Mouse (Mus musculus) embryonic stem cell, embryonic (primary cell): Measurements from ENCODE around the gene Sdc1.

Source experiments
- CTCF ChIA-PET, 4 experiments: fragments of 300-600 bp in 2 of 4; fragments of 350-600 bp in 2 of 4; sonication (Branson Sonifier 250); formaldehyde crosslinking; loops; one replicate each; lab custom pipeline; 2022; ENCODE audit warnings: inconsistent platforms in 2 of 4; lab: Charles Lee
- POLR2A ChIA-PET, 4 experiments: fragments of 300-600 bp in 2 of 4; fragments of 350-600 bp in 2 of 4; sonication (Branson Sonifier 250); formaldehyde crosslinking; loops; one replicate each; lab custom pipeline; 2022; ENCODE audit warnings: antibody characterized with exemption in 4 of 4, inconsistent platforms in 1 of 4; lab: Charles Lee

Sdc1 gene

GRCm38 (mm10) chr12:8803421-8804076 lies 32.4 kb downstream of the Sdc1 start:
- CTCF ChIA-PET: interaction anchor here in 3 of 4 experiments (0.6 to 0.7 kb wide), 4 partner anchors 17 to 133 kb away, joined by 4 to 8 read pairs (median 6); no protein-coding TSS in a partner anchor
- POLR2A ChIA-PET: interaction anchor here in 2 of 4 experiments (0.5 to 0.7 kb wide), 2 partner anchors 10 to 31 kb away, joined by 3 to 15 read pairs; no protein-coding TSS in a partner anchor

DNA sequence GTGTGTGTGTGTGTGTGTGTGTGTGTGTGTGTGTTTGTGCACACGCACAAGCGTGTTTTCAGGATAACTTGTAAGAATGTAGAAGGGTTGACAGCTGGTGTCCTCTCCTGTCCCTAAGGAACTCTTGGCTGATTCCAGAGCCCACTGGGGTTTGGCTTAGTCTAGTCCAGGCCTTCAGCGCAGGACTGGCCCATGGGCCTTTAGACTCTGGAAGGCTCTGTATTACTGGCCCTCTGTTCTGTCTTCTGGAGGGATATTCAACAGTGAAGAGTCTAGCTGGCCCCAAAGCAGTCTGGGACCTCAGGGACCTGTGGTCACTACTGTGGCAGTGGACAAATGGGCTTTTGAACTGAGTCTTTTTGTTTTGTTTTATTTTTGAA lies 32.9 kb downstream of the Sdc1 start:
- CTCF ChIA-PET: interaction anchor here in 2 of 4 experiments (0.6 kb wide), 2 partner anchors 16 to 23 kb away, joined by 4 to 7 read pairs; no protein-coding TSS in a partner anchor

DNA sequence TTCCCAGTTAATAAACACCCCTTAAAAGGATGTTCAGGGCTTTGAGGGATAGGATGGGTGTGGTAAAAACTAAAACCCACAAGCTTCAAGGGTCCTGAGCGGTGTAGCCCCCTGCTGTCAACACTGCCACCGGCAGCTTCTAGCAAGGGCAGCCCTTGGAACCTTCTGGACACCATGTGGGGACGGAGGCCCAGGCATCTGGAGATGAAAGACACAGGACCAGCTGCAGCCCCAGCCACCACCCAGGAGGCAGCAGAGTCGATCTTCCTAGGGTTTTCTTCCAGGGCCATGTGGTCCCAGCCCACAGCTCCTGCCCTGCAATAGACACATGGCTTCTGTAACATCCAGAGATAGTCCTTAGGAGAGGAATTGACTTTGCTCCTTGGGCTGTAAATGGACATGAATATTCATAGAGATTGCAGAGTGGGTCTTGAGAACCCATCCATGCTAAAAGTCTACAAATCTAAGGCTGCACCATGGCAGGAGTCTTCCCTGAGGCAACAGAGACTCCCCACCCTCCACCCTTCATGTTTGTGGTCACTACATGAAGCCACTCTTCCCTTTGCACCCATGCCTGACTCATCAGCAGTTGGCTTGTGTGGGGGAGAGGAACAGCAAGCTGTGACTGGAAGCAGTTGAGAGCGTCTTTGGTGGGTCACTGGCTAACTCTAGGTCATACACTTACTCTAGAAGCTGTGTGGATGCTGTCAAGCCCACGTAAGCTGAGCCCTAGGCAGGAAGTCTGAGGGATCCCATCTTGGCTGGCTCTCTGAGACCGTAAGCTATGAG lies 34.0 kb downstream of the Sdc1 start:
- ChIA-PET CTCF (no interaction called here), POLR2A (interaction anchor here in 2 of 4 experiments (0.5 to 1.4 kb wide), 4 partner anchors 13 to 445 kb away, joined by 3 to 4 read pairs (median 3); no protein-coding TSS in a partner anchor)

More for the DNA sequence above, 32.9 kb downstream of the Sdc1 start:
- POLR2A ChIA-PET: no interaction called here

DNA sequence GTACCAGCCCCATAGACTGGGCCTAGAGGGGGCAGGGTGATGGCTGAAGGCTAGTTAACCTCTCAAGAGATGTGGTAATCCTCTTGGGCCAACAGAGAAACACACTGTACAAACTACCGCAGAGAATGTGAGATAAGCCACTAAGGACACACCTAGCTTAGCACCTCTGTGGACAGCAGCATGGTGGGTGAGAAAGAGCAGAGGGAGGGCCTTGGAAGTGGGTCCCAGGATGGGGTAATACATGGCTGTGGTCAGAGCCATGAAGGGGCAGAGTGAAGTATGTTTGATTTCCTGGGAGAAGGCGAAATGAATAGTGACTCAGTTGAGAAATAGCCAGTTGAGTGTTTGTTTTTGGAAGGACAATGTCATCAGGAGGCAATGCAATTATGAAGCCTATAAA lies 38.0 kb downstream of the Sdc1 start:
- ChIA-PET CTCF (interaction anchor here in 1 of 4 experiments (0.6 kb wide), 1 partner anchor 286 kb away, joined by 4 read pairs; no protein-coding TSS in a partner anchor), POLR2A (no interaction called here)

DNA sequence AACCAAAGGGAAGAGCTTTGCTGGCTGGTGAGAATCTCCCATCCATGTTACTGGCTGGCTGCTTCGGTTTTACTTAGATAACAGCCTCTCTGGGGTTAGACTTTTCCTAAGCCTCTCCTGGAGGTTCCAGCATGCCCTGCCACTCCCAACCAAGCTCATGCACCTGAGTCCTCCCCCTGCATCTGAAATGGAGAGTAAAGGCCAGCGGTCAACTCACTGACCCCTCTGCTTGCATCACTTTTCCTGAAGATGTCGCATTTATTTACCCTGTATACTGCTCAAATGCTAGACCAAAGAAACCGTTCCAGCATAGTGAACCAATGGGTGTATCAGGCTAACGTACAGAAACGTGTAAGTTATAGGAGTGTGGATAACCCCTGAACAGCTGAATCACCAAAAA lies 38.5 kb downstream of the Sdc1 start:
- POLR2A ChIA-PET: no interaction called here

DNA sequence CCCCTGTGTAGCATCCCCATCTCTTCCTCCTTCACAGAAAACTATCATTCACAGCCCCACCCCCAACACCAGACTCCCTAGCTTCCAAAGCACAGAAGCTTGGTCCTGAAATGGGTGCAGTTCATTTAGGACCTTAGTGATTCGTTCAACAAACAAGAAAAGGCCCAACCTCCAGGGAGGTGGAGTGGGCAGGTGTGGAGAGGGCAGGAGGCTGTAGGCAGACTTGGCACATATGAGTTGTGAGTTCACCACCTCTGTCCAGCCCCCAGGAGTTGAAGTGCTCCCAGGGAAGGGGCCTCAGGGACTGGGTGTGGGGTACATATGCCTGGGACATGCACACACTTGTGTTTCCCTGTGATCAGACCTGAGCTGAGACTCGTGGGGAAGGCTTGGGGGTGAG lies 39.8 kb downstream of the Sdc1 start:
- ChIA-PET CTCF (no interaction called here), POLR2A (interaction anchor here in 1 of 4 experiments (0.5 kb wide), 1 partner anchor 17 kb away, joined by 3 read pairs; no protein-coding TSS in a partner anchor)

More for the DNA sequence above, 38.5 kb downstream of the Sdc1 start:
- CTCF ChIA-PET: interaction anchor here in 1 of 4 experiments (0.6 kb wide), 1 partner anchor 287 kb away, joined by 4 read pairs; no protein-coding TSS in a partner anchor

DNA sequence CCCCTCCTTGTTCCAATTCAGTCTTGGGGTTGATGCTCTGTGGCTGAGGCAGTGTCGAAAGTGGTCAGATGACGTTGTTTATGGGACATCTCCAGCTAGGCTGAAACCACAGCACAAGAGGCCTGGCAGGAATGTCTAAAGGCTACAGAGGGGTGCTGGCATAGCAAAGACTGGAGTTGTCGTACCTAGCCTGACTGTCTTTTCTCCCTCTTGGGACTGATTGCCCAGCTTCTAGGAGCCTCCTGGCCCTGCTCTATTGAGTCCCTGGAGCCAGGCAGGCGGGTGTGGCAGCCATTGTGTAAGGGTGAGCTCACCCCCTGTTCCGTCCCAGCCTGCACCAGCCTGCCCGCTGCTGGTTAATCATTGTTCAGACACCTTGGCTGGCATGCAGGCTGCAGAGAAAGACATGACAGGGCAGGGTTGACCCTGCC lies 40.3 kb downstream of the Sdc1 start:
- ChIA-PET CTCF (no interaction called here), POLR2A (interaction anchor here in 2 of 4 experiments (0.5 to 1.2 kb wide), 2 partner anchors 17 to 40 kb away, joined by 3 read pairs; partner anchors contain the start of gene Sdc1 (in 1 of the 2))

- POLR2A ChIA-PET: interaction anchor here in 1 of 4 experiments (1.2 kb wide), 1 partner anchor 41 kb away, joined by 3 read pairs; the partner anchor contains the start of gene Sdc1
- CTCF ChIA-PET: no interaction called here
These were observed 40.9 kb downstream of the Sdc1 start for GRCm38 (mm10) chr12:8811894-8812560.

DNA sequence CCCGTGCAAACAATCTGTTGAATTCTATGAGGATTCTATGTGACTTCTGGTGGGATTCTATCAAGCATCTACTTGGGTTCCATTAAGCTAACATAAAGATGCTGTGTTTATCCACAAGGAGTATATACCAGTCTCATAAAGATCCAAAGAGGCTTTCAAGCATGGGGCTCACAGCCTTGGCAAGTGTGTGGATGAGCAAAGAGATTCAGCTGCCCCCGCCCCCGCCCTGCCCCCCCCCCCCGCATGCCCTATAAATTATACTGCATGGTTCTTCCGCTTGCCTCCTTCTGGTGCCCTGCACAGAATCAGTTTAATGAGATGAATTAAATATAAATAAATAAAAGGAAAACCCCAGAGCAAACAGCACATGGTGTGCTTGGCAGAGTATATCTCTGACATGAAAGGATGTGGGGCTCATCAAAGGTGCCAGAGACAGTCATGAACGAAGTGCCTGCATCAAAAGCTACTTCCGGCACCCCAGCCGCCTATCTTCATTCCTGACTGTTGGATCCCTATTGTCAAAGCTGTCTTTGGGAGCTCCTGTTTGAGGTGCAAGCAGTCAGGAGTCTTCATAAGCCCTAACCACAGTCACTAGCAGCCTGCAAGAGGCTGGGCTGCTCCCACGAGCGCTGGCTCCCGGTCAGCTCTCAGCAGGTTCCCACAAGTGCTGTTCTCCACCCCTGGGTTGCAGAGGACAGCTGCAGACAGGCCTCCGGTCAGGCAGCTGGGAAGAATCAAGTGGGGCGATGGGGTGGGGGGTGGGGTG lies 46.5 kb downstream of the Sdc1 start:
- ChIA-PET CTCF (interaction anchor here in 1 of 4 experiments (0.5 kb wide), 1 partner anchor 1620 kb away, joined by 7 read pairs; no protein-coding TSS in a partner anchor), POLR2A (interaction anchor here in 2 of 4 experiments (0.6 kb wide), 2 partner anchors 12 to 13 kb away, joined by 3 read pairs; no protein-coding TSS in a partner anchor)

- ChIA-PET CTCF (interaction anchor here in 1 of 4 experiments (0.5 kb wide), 1 partner anchor 1620 kb away, joined by 7 read pairs; no protein-coding TSS in a partner anchor), POLR2A (interaction anchor here in 2 of 4 experiments (0.6 kb wide), 2 partner anchors 13 to 14 kb away, joined by 3 read pairs; no protein-coding TSS in a partner anchor)
These were observed 47.1 kb downstream of the Sdc1 start for GRCm38 (mm10) chr12:8818233-8818672.

DNA sequence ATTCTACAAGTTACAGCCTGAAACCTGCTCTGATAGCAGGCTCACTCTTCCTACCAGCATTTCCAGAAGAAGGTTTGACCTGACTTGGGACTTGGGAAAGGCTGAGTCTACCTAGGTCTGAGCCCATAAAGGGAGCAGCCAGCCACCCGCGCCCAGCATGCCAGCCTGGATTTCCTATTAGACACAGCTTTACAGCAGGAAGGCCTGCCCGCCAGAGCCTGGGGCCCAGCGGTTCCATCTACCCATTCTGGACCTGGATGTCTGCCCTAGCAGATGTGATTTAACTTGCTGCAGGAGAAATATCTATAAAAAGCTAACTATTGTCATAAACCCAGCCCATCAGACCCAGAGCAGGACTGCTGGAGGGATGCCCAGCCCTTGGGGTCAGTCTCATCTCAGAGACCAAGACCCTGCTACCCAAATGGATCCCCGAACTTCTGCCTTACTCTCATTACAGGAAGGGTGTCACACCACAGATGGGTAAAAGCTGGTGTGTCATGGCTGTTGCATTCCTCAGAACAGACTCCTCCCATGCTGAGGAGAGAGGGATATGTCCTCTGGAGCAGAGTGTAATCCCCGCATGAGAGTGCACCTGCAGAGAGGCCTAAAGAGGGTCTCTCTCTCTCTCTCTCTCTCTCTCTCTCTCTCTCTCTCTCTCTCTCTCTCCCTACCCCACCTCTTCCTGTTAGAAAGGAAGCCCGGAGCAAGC lies 54.0 kb downstream of the Sdc1 start:
- POLR2A ChIA-PET: no interaction called here
- CTCF ChIA-PET: no interaction called here

GRCm38 (mm10) chr12:8827014-8827715 lies 56.0 kb downstream of the Sdc1 start:
- CTCF ChIA-PET: interaction anchor here in 2 of 4 experiments (0.6 kb wide), 3 partner anchors 23 to 1600 kb away, joined by 3 to 7 read pairs (median 4); no protein-coding TSS in a partner anchor
- POLR2A ChIA-PET: no interaction called here

GRCm38 (mm10) chr12:8829032-8829660 lies 58.0 kb downstream of the Sdc1 start:
- ChIA-PET POLR2A (no interaction called here), CTCF (interaction anchor here in 1 of 4 experiments (0.5 kb wide), 1 partner anchor 59 kb away, joined by 5 read pairs; no protein-coding TSS in a partner anchor)

- ChIA-PET POLR2A (no interaction called here), CTCF (interaction anchor here in 1 of 4 experiments (0.5 kb wide), 1 partner anchor 256 kb away, joined by 5 read pairs; no protein-coding TSS in a partner anchor)
These were observed 58.5 kb downstream of the Sdc1 start for GRCm38 (mm10) chr12:8829661-8830040.

GRCm38 (mm10) chr12:8830967-8831635 lies 60.0 kb downstream of the Sdc1 start:
- POLR2A ChIA-PET: interaction anchor here in 1 of 4 experiments (0.6 kb wide), 1 partner anchor 70 kb away, joined by 3 read pairs; no protein-coding TSS in a partner anchor
- CTCF ChIA-PET: no interaction called here
